Mouse (Mus musculus) spleen, adult 2 months (tissue): ENCODE data around the gene Podnl1.

Experiments
- CTCF ChIP-seq: fragments of 200-500 bp; IDR thresholded peaks from 2 replicates; pipeline ENCODE4 v1.5.1; 2011; ENCODE audit warnings: mild to moderate bottlenecking, inconsistent platforms; ENCODE audit not compliant: insufficient read depth, insufficient read length, insufficient replicate concordance; ENCODE audit errors: extremely low read depth
- POLR2A ChIP-seq: fragments of 200-500 bp; IDR thresholded peaks from 2 replicates; pipeline ENCODE4 v1.6.1; 2011; ENCODE audit warnings: low read depth, low read length, inconsistent platforms

DNA sequence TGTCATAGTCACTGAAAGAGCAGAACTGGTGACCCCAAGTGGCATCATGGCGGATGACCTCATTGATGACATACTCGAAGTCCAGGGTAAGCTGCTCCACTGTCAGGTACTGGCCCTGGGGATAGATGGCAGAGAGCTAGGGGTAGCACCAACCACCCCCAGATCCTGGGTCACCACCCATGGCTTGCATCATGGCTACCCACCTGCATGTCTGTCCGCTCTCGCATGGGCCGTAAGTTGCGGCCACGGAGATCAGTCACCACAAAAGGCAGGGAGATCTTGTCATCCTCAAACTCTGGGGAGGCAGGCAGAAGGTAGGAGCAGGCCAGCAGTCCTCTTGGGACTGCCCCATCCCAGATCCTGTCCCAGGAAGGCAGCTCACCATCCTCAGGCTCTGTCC is 27.4 kb upstream of the Podnl1 start:
- TF ChIP-seq POLR2A (no peak), CTCF (no peak)
